Mouse (Mus musculus) brown adipose tissue, adult 24 weeks (tissue): ENCODE measurements around the gene Aktip. TPM values are rescaled to one million over a fixed set of nuclear protein-coding genes. Genes with fewer than 3 reads are reported as not detected.

Experiments used
- H3K27ac ChIP-seq: fragments of 200-500 bp; replicated peaks from 2 replicates; pipeline ENCODE4 v1.5.1; 2012; ENCODE audit warnings: low read depth, mild to moderate bottlenecking, low read length
- H3K4me1 ChIP-seq: fragments of 200-500 bp; 2 replicates; pipeline ENCODE4 v1.6.1; 2012; ENCODE audit warnings: low read length, mixed read lengths; ENCODE audit not compliant: control insufficient read depth, insufficient read depth, insufficient read length
- H3K4me3 ChIP-seq: fragments of 200-500 bp; 2 replicates; pipeline ENCODE4 v1.5.1; 2012; ENCODE audit warnings: low read depth, mild to moderate bottlenecking, low read length, moderate library complexity; ENCODE audit not compliant: insufficient read depth
- polyA plus RNA-seq: library from polyadenylated mRNA; stranded (reverse); fragments of >200 nt; gene quantifications from 2 replicates; pipeline ENCODE4 v1.2.4, GENCODE M21; 2012; ENCODE audit not compliant: missing spikeins, insufficient read depth, insufficient read length

Aktip gene
- polyA plus RNA-seq, 1 experiment: 66.5 TPM

DNA sequence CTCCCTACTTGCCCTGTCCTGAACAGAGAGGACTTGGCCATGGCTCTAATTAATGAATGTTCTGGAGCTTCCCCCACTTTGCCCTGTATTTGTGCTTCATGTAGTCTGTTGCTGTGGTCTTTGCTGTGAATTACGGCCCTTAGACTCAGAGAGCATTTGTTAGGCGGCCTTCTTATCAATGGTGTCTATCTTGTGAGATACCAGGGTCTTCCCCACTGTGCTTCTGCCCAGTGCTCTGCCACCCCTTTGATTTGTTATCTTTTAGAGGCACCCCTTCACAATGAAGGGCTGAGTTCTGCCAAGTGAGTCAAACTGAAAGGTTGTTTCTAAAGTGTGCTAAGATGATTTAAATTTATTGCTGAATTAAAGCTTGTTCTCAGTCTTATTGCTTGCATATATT lies 7.9 kb upstream of the Aktip start:
- Histone ChIP-seq H3K27ac (no peak overlapping the region), H3K4me3 (no peak overlapping the region), H3K4me1 (no peaks in the 10 kb centered on the region)

- H3K27ac ChIP-seq: no peak overlapping the region
- no peak overlapping the region for H3K4me3 ChIP-seq
- H3K4me1 ChIP-seq: no peaks in the 10 kb centered on the region
Observed at GRCm38 (mm10) chr8:91205897-91206296, 6.1 kb upstream of the Aktip start.

DNA sequence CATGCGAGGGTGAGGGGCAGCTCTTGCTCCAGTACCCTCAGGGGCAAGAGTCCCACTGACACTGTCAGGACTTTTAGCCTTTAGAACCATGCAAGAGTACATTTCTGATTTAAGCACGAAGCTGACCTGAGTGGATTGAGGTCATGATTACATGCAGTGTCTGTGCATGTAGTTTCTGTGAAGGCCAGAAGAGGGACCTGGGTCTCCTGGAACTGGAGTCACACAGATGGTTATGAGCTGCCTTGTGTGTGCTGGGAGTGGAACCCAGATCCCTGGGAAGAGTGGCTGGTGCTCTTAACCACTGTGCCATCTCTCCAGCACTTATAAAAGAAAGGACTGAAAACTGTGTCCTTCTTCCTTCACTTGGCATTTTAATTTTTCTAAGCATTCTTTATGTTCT lies 1.4 kb upstream of the Aktip start:
- Histone ChIP-seq H3K27ac (no peak overlapping the region), H3K4me3 (no peak overlapping the region), H3K4me1 (peaks cover 2% of the 10 kb centered on the region; the same call in 1 of the 2 replicates)

DNA sequence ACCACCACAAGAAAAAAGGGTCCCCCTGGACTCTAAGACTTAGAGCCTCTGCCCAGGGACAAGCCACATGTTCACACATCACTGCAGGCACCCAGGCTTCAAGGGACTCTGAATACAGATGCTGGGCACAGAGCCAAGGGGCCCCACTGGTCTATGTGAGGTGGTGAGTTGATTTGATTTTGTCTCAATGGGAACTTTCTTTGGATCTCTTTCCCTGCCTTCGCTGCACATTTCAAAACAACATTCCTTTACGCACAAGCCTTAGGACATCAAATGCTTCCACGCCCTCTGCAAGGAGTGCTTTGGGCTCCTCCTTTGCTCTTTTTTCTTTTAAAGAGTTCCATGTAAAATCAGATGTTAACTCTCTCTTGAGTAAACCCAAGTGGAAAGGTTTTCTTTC lies 1.7 kb downstream of the Aktip start:
- H3K27ac ChIP-seq: no peak overlapping the region

DNA sequence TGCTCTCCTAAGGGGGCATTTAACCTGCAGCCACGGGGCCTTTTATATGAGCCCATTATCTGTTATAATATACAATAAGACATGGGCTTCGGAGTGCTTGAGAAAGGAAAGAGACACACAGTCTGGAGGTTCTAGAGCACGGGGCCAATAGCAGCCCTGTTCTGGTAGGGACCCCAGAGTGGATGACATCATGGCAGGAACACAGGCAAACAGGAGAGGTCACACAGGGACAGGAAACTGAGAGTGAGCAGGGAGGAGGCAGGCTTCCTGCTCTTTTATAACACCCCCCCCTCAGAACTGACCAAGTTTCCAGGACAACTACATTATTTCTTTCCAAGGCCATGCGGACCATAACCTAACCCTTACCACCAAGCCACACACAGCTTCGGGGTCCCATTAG lies 2.5 kb downstream of the Aktip start:
- H3K4me1 ChIP-seq: peaks cover 2% of the 10 kb centered on the region; the same call in 1 of the 2 replicates
- H3K4me3 ChIP-seq: no peak overlapping the region
- H3K27ac ChIP-seq: no peak overlapping the region

More for the DNA sequence above, 1.7 kb downstream of the Aktip start:
- no peak overlapping the region for H3K4me3 ChIP-seq
- H3K4me1 ChIP-seq: peaks cover 2% of the 10 kb centered on the region; the same call in 1 of the 2 replicates

GRCm38 (mm10) chr8:91196661-91197060 lies 3.1 kb downstream of the Aktip start:
- Histone ChIP-seq H3K27ac (no peak overlapping the region), H3K4me1 (peaks cover 2% of the 10 kb centered on the region; the same call in 1 of the 2 replicates), H3K4me3 (no peak overlapping the region)

- Histone ChIP-seq H3K27ac (no peak overlapping the region), H3K4me1 (peaks cover 2% of the 10 kb centered on the region; the same call in 1 of the 2 replicates), H3K4me3 (no peak overlapping the region)
Observed at GRCm38 (mm10) chr8:91194081-91194480, 5.7 kb downstream of the Aktip start.

DNA sequence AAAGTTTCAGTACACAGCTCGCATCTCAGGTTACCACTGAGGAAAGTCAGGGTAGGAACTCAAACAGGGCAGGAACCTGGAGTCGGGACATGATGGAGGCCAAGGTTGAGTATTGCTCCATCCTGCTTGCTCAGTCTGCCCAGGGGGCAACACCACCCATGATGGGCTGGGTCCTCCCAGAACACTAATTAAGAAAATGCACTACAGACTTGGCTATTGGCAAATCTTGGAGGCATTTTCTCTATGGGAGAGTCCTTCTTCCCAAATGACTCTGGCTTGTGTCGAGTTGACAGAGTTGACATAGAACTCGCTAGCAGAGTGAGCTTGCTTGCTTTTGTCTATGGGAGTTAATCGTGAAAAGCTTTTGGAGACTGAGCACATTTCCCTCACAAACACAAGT lies 6.8 kb downstream of the Aktip start:
- no peak overlapping the region for H3K27ac ChIP-seq
- no peak overlapping the region for H3K4me3 ChIP-seq
- peaks cover 2% of the 10 kb centered on the region; the same call in 1 of the 2 replicates for H3K4me1 ChIP-seq

DNA sequence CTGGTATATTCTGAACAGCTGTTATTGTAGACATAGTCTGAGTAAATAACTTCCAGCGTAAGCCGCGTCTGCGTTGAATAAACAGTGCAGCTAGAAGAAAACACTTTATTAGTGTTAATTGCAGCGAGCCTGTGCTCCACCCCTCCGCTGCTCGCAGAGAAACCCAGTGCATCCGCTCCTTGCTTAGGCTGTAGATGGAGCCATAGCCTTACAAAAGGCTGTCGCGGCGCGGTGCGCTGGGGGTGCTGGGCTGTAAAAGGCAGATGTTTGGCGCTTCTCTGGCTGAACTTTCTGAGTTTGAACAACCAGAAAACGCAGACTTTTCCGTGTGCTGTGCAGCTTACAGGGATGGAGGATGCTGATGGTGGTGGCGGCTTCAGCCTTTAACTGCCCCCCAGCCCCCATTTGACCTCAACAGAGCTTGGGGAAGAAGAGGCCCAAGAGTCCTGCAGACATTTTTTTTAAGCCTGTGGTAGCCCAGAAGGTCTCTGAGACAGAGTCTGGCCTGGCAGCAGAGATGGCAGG lies 8.9 kb downstream of the Aktip start:
- no peaks in the 10 kb centered on the region for H3K4me1 ChIP-seq
- no peak overlapping the region for H3K27ac ChIP-seq
- no peak overlapping the region for H3K4me3 ChIP-seq

DNA sequence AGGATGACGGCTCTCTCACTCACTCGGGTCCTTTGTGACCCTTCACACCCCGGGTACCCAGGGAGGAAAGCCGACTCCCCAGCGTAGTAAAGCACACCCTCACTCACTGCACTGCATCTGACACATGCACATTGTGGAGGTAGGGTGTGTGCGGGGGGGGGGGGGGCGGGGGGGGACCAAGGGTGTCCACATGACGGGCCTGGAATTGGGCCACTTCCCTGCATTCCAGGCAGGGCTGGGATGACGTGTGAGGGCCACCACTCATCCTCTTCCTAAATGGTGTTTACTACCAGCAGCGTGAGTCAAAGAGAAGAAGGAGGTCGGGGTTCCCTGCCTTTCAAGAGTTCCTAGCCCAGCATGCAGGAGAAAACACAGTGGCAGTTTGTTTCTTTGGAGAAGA lies 11.6 kb downstream of the Aktip start:
- no peak overlapping the region for H3K4me3 ChIP-seq
- H3K27ac ChIP-seq: no peak overlapping the region

DNA sequence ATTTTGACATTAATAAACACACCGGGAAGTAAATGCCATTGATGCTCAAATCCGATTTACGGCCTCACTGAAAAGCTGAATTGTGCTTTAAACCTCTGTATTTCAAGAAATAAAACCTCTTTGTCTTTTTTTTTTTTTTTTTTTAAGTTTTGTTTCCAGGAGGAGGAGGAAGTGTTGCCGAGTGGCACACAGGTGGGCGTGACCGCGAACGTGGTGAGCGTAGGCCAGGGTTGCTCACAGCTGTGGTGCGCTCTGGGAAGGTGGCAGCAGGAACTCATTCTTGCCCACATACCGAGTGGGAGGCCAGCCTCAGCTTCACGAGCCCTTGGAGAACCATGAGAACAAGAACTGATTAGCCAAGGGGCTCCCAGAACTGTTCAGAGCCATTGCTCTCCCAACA lies 13.4 kb downstream of the Aktip start:
- Histone ChIP-seq H3K4me3 (no peak overlapping the region), H3K27ac (no peak overlapping the region), H3K4me1 (no peaks in the 10 kb centered on the region)

More for the DNA sequence above, 11.6 kb downstream of the Aktip start:
- no peaks in the 10 kb centered on the region for H3K4me1 ChIP-seq

- no peak overlapping the region for H3K4me3 ChIP-seq
- H3K4me1 ChIP-seq: no peaks in the 10 kb centered on the region
- no peak overlapping the region for H3K27ac ChIP-seq
Observed at GRCm38 (mm10) chr8:91177708-91178107, 22.1 kb downstream of the Aktip start.

DNA sequence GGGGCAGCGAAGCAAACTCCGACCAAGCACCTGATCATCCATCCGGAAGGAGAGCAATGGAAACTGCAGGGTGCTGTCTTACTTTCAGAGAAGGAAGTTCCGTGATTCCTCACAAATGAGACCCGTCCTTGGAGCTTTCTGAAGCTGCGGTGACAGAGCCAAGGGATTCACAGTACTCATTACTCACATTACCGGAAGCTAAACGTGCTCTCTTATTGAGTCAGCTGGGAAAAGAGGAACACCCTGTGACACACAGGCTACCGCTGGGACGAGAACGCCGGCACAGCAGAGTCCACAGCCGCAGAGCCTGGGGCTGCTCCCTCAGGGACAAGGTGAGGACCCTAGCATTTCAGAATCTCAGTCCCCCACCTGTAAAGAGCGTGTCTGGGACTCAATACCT lies 23.6 kb downstream of the Aktip start:
- no peak overlapping the region for H3K4me3 ChIP-seq
- no peaks in the 10 kb centered on the region for H3K4me1 ChIP-seq
- no peak overlapping the region for H3K27ac ChIP-seq

DNA sequence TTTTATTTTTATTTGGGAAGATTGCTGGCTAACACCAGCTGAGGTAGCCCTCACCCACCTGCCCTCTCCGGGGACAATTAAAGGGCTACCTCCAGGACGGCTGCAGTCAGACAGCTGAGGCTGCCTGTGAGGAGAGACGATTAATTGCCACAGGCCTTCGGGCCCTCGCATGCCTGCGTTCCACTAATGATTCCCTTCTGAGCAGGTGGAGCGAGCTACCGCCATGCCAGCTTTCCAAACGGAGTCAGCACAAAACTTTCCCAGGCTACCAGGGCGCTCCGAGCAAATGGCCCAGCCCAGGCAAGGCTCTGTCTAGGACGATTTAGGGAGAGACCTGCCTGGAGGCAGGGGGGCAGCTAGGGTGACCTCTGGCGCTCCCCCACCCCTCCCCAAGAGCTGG lies 28.2 kb downstream of the Aktip start:
- no peak overlapping the region for H3K27ac ChIP-seq
- no peaks in the 10 kb centered on the region for H3K4me1 ChIP-seq
- no peak overlapping the region for H3K4me3 ChIP-seq

- no peaks in the 10 kb centered on the region for H3K4me1 ChIP-seq
- no peak overlapping the region for H3K4me3 ChIP-seq
- H3K27ac ChIP-seq: no peak overlapping the region
Observed at GRCm38 (mm10) chr8:91170914-91171313, 28.9 kb downstream of the Aktip start.

GRCm38 (mm10) chr8:91170152-91170551 lies 29.6 kb downstream of the Aktip start:
- Histone ChIP-seq H3K27ac (no peak overlapping the region), H3K4me1 (no peaks in the 10 kb centered on the region), H3K4me3 (no peak overlapping the region)
